Mouse (Mus musculus): ENCODE results near the gene Ghdc. TPM values are rescaled to one million over a fixed set of nuclear protein-coding genes. Genes with fewer than 3 reads are reported as not detected.

Gene Ghdc
- polyA plus RNA-seq, 1 experiment, result 7.2 TPM

GRCm38 (mm10) chr11:100737105-100737733 lies 33.5 kb downstream of the Ghdc start:
- peaks cover 62% of the 10 kb centered on the region for H3K4me1 ChIP-seq
- TF ChIP-seq FLI1 (IDR thresholded peaks at IDR 0.05; ENCODE audit: low read length), result no peak
- TF ChIP-seq GATA1 (IDR thresholded peaks at IDR 0.05; ENCODE audit: borderline replicate concordance, low read length), result no peak; the same call in 2 of the 3 replicates
- H3K36me3 ChIP-seq (replicated peaks; ENCODE audit: low read length), result peaks cover 29% of the 10 kb centered on the region

GRCm38 (mm10) chr11:100736746-100737080 lies 34.0 kb downstream of the Ghdc start:
- no peaks in the 10 kb centered on the region for H3K9me3 ChIP-seq
- peak overlapping the region; percentile 99 for H3K4me3 ChIP-seq (replicated peaks)
- peaks cover 34% of the 10 kb centered on the region for H3K36me3 ChIP-seq (replicated peaks; ENCODE audit: low read length)
- peaks cover 67% of the 10 kb centered on the region for H3K4me1 ChIP-seq
- no peaks in the 10 kb centered on the region for H3K27me3 ChIP-seq (replicated peaks)
- TF ChIP-seq GATA1 (IDR thresholded peaks at IDR 0.05; ENCODE audit: borderline replicate concordance, low read length) (no peak), FLI1 (IDR thresholded peaks at IDR 0.05; ENCODE audit: low read length) (no peak)

More at GRCm38 (mm10) chr11:100737105-100737733, 33.5 kb downstream of the Ghdc start:
- Histone ChIP-seq H3K9me3 (no peaks in the 10 kb centered on the region), H3K4me3 (replicated peaks) (peak overlapping the region; percentile 99), H3K27me3 (replicated peaks) (no peaks in the 10 kb centered on the region)

- H3K27me3 ChIP-seq (replicated peaks), result no peaks in the 10 kb centered on the region
- H3K36me3 ChIP-seq (replicated peaks; ENCODE audit: low read length), result peaks cover 40% of the 10 kb centered on the region
- TF ChIP-seq GATA1 (IDR thresholded peaks at IDR 0.05; ENCODE audit: borderline replicate concordance, low read length) (no peak), FLI1 (IDR thresholded peaks at IDR 0.05; ENCODE audit: low read length) (no peak)
- peaks cover 73% of the 10 kb centered on the region for H3K4me1 ChIP-seq
- peak overlapping the region; percentile 99 for H3K4me3 ChIP-seq (replicated peaks)
- no peaks in the 10 kb centered on the region for H3K9me3 ChIP-seq
These were observed 34.6 kb downstream of the Ghdc start for GRCm38 (mm10) chr11:100735954-100736745.

DNA sequence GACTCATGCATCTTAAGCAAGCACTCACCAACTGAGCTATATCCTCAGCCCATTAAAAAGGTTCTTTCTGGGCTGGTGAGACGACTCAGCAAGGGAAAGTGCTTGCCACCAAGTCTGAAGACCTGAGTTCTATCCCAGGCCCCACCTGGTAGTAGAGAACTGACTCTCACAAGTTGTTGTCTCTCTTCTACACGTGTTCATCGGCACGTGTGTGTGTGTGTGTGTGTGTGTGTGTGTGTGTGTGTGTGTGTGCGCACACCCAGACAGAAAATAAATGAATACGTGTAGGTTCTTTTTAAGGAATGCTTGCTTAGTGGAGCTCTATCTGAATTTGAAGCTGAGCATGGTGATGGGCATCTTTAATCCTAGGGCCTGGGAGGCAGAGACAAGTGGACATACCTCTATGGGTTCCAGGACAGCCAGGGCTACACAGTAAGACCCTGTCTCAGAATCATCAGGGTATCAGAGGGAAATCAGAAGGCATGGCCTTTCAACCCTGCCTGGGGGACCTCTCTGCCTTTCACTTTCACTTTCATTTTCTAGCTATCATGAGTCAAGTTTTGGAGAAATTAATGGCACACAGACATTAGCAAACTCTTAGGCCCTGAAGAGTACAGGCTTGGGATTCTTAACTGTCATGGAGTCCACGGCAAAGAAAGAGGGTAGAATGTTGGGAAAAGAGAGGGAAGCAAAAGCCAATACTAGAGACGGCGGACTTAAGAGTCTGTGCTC lies 35.5 kb downstream of the Ghdc start:
- TF ChIP-seq GATA1 (IDR thresholded peaks at IDR 0.05; ENCODE audit: borderline replicate concordance, low read length), result no peak
- no peak for TF ChIP-seq FLI1 (IDR thresholded peaks at IDR 0.05; ENCODE audit: low read length)
- H3K36me3 ChIP-seq (replicated peaks; ENCODE audit: low read length), result peaks cover 48% of the 10 kb centered on the region

DNA sequence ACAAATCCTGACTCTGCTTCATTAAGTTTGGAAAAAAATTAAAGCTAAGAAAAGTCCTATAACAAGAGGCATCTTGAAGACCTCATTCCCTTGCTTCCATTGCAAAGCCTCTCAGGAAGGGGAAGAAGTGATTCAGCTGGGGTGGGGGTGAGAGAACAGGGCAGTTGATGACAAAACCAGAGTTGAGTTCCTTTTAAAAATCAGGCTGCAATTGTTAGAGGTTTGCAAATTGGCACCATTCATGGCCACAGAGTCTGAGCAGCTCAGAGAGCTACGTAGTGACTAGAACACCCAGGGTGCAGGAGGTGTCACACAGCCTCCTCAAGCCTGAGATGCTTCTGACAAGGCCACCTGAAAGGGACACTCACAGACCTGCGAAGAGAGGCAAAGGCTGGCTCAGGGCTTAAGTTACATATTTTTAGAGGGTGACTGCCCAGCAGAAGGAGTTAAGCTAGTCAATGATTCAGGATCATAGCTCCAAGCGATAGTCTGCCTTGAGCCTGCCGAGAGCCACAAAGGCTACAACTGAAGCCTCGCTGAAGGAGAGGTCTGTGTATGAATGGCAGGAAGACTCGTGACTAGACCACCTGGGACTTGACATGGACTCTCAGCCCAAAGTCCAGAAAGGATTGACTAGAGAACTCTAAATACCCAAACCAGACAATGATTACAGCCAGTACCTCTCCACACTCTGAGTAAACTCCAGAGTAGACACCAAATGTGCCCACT lies 40.1 kb downstream of the Ghdc start:
- Histone ChIP-seq H3K36me3 (replicated peaks; ENCODE audit: low read length) (peaks cover 80% of the 10 kb centered on the region), H3K4me3 (replicated peaks) (peak overlapping the region; percentile 54)
- TF ChIP-seq GATA1 (IDR thresholded peaks at IDR 0.05; ENCODE audit: borderline replicate concordance, low read length) (no peak), FLI1 (IDR thresholded peaks at IDR 0.05; ENCODE audit: low read length) (no peak)

More for the DNA sequence above, 35.5 kb downstream of the Ghdc start:
- Histone ChIP-seq H3K9me3 (no peaks in the 10 kb centered on the region), H3K4me3 (replicated peaks) (peak overlapping the region; percentile 99), H3K4me1 (peaks cover 81% of the 10 kb centered on the region), H3K27me3 (replicated peaks) (no peaks in the 10 kb centered on the region)

GRCm38 (mm10) chr11:100729976-100730375 lies 40.8 kb downstream of the Ghdc start:
- Histone ChIP-seq H3K4me1 (peaks cover 94% of the 10 kb centered on the region), H3K36me3 (replicated peaks; ENCODE audit: low read length) (peaks cover 82% of the 10 kb centered on the region)

More for the DNA sequence above, 40.1 kb downstream of the Ghdc start:
- Histone ChIP-seq H3K27me3 (replicated peaks) (no peaks in the 10 kb centered on the region), H3K9me3 (no peaks in the 10 kb centered on the region), H3K4me1 (peaks cover 94% of the 10 kb centered on the region)

GRCm38 (mm10) chr11:100728601-100729000 lies 42.2 kb downstream of the Ghdc start:
- peaks cover 80% of the 10 kb centered on the region for H3K36me3 ChIP-seq (replicated peaks; ENCODE audit: low read length)
- H3K4me3 ChIP-seq (replicated peaks), result no peak overlapping the region
- TF ChIP-seq FLI1 (IDR thresholded peaks at IDR 0.05; ENCODE audit: low read length) (no peak), GATA1 (IDR thresholded peaks at IDR 0.05; ENCODE audit: borderline replicate concordance, low read length) (no peak)
- H3K4me1 ChIP-seq, result peaks cover 97% of the 10 kb centered on the region
- no peaks in the 10 kb centered on the region for H3K9me3 ChIP-seq
- no peaks in the 10 kb centered on the region for H3K27me3 ChIP-seq (replicated peaks)

More at GRCm38 (mm10) chr11:100729976-100730375, 40.8 kb downstream of the Ghdc start:
- no peaks in the 10 kb centered on the region for H3K27me3 ChIP-seq (replicated peaks)
- no peak overlapping the region for H3K4me3 ChIP-seq (replicated peaks)
- no peaks in the 10 kb centered on the region for H3K9me3 ChIP-seq
- TF ChIP-seq FLI1 (IDR thresholded peaks at IDR 0.05; ENCODE audit: low read length) (no peak), GATA1 (IDR thresholded peaks at IDR 0.05; ENCODE audit: borderline replicate concordance, low read length) (no peak)

DNA sequence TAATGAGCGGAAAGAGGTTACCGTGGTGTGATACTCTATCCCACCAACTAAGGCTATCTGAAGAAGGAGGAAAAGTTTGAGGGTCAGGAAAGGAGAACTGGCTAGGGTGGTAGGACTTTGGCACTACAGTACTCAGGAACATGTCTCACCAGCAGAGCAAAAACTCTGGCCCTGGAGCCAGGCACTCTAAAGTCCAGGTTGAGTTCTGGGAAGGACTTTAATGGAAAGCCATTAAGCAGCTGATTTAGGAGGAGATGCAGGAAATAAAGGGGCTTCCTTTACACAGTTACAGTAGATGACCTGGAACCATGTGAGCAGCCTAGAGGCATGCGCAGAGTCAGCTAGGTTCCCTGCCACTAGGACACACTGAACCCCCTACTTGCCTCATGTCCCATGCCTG lies 43.6 kb downstream of the Ghdc start:
- TF ChIP-seq GATA1 (IDR thresholded peaks at IDR 0.05; ENCODE audit: borderline replicate concordance, low read length), result no peak
- TF ChIP-seq FLI1 (IDR thresholded peaks at IDR 0.05; ENCODE audit: low read length), result no peak
- no peak overlapping the region for H3K4me3 ChIP-seq (replicated peaks)
- H3K36me3 ChIP-seq (replicated peaks; ENCODE audit: low read length), result peaks cover 73% of the 10 kb centered on the region
- H3K9me3 ChIP-seq, result no peaks in the 10 kb centered on the region
- H3K27me3 ChIP-seq (replicated peaks), result no peaks in the 10 kb centered on the region
- peaks cover 97% of the 10 kb centered on the region for H3K4me1 ChIP-seq

DNA sequence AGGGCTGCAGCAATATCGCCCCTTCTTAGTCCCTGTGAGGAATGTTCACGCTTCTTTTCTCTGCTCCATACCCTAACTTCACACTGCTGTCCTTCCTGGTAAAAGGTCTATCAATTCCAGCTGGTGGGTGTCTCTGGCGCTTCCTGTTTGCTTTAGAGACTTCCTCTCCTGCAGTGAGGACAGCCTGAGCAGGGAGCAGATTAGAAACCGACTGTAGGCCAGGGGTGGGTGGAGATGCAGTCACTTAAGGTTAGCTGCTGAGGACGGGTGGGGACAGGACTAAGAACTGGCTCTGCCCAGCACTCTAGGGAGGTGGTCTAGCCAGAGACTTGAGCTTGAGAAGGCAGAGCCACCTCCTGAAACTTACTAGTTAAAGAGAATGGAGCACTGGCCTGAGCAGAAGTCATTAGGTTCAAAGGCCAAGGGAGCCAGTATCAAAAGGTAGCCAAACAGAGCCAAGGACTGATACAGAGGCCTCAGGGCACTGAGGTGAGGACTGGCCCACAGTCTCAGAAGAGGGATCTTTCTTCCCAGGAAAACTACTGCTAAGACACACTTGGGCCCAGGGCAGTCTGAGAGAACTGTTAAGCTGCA lies 45.7 kb downstream of the Ghdc start:
- Histone ChIP-seq H3K4me1 (peaks cover 97% of the 10 kb centered on the region), H3K27me3 (replicated peaks) (no peaks in the 10 kb centered on the region), H3K9me3 (no peaks in the 10 kb centered on the region), H3K4me3 (replicated peaks) (peak overlapping the region; percentile 71), H3K36me3 (replicated peaks; ENCODE audit: low read length) (peaks cover 57% of the 10 kb centered on the region)
- TF ChIP-seq GATA1 (IDR thresholded peaks at IDR 0.05; ENCODE audit: borderline replicate concordance, low read length), result no peak
- TF ChIP-seq FLI1 (IDR thresholded peaks at IDR 0.05; ENCODE audit: low read length), result no peak

Data from megakaryocyte, embryonic 14.5 days (primary cell).